Mouse (Mus musculus) erythroblast, embryonic 14.5 days (primary cell): ENCODE measurements around the gene Adam17.

Experiments
- GATA1 ChIP-seq: IDR thresholded peaks from 2 replicates; pipeline ENCODE4 v1.6.1; 2012; ENCODE audit warnings: low read length, inconsistent platforms, mixed read lengths
- TAL1 ChIP-seq: IDR thresholded peaks from 3 replicates; pipeline ENCODE4 v1.6.1; 2012; ENCODE audit warnings: low read length, inconsistent platforms, mixed read lengths

DNA sequence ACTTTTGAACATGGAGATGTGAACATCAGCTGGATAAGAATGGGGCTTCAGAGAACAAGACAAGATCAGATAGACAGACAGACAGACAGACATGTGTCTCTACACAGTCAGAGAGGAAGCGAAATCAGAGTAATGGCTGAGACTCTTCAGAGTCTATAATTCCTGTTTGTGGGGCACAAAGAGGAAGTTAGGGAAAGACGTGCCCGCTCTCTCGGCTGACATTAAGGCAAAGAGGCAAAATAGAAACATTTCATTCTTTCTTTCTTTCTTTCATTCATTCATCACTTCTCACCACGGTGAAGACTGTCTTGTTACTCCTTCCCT, 4.4 kb downstream of the Adam17 start:
- TF ChIP-seq GATA1 (no peak), TAL1 (no peak)
